Mouse (Mus musculus) lung, embryonic 15.5 days (tissue): ENCODE data around the gene Dusp1. TPM values are rescaled to one million over a fixed set of nuclear protein-coding genes. Genes with fewer than 3 reads are reported as not detected.
A peak's percentile ranks its signal among the peaks of the same experiment; 100 is the strongest.

Source experiments
- ATAC-seq: fragments of 200-750 bp; cut with Nextera tagmentation; 2 replicates; pipeline ENCODE4 v1.8.0; 2017; ENCODE audit warnings: moderate number of reproducible peaks, borderline replicate concordance; ENCODE audit not compliant: low FRiP score, low TSS enrichment; ENCODE audit errors: extremely low read depth
- H3K27ac ChIP-seq: fragments of 300-500 bp; sonication (generic); 2 replicates; pipeline ENCODE4 v1.5.1; 2015; ENCODE audit warnings: moderate library complexity, mild to moderate bottlenecking, inconsistent platforms
- H3K27me3 ChIP-seq: fragments of 300-500 bp; sonication (generic); 2 replicates; pipeline ENCODE4 v1.6.1; 2015; ENCODE audit warnings: inconsistent platforms
- H3K36me3 ChIP-seq: fragments of 300-500 bp; sonication (generic); 2 replicates; pipeline ENCODE4 v1.6.1; 2015; ENCODE audit warnings: inconsistent platforms
- H3K4me1 ChIP-seq: fragments of 300-500 bp; sonication (generic); 2 replicates; pipeline ENCODE4 v1.6.1; 2015; ENCODE audit warnings: inconsistent platforms
- H3K4me2 ChIP-seq: fragments of 300-500 bp; sonication (generic); 2 replicates; pipeline ENCODE4 v1.6.1; 2015; ENCODE audit warnings: inconsistent platforms, mild to moderate bottlenecking, moderate library complexity
- H3K4me3 ChIP-seq: fragments of 300-500 bp; sonication (generic); 2 replicates; pipeline ENCODE4 v1.5.1; 2015; ENCODE audit warnings: mild to moderate bottlenecking, inconsistent platforms
- H3K9ac ChIP-seq: fragments of 300-500 bp; sonication (generic); 2 replicates; pipeline ENCODE4 v1.6.1; 2015; ENCODE audit warnings: inconsistent platforms
- H3K9me3 ChIP-seq: fragments of 300-500 bp; sonication (generic); 2 replicates; pipeline ENCODE4 v1.6.1; 2016; ENCODE audit warnings: inconsistent platforms
- WGBS: fragments of 180-500 bp; shearing (Covaris S2); methylation state at CpG from one replicate; pipeline ENCODE4 v1.1.7; 2015; 5-methylcytosine and 5-hydroxymethylcytosine counted together
- polyA plus RNA-seq: library from polyadenylated mRNA; unstranded; fragments of >200 nt; fragmentation: Nextera tagmentation; extraction: Ambion mirVana; gene quantifications from 2 replicates; pipeline ENCODE4 v1.2.1, GENCODE M21; 2015

Dusp1 gene
- polyA plus RNA-seq, result 23.1 and 25.9 TPM in 2 replicates

GRCm38 (mm10) chr17:26561651-26562181, at the start of gene Dusp1:
Dusp1 (minus strand) TSS chr17:26562128.
- 2% methylated on average over 25 of the region's 25 CpGs for WGBS
- Histone ChIP-seq H3K27ac (peak within 1 kb of the TSS; percentile 69), H3K27me3 (no peaks in the 10 kb centered on the region), H3K36me3 (peaks cover 7% of the 10 kb centered on the region; the same call in 1 of the 2 replicates), H3K9ac (peak within 1 kb of the TSS; percentile 57), H3K4me2 (peak within 1 kb of the TSS; percentile 61), H3K9me3 (no peaks in the 10 kb centered on the region), H3K4me1 (peaks cover 28% of the 10 kb centered on the region), H3K4me3 (peak within 1 kb of the TSS; percentile 71)
- ATAC-seq, result peak; percentile 76

GRCm38 (mm10) chr17:26611328-26611727, 49.4 kb upstream of the Dusp1 start:
- WGBS, result 42% methylated on average over 7 of the region's 7 CpGs
- ATAC-seq, result no peak
- Histone ChIP-seq H3K4me1 (peaks cover 14% of the 10 kb centered on the region; the same call in 1 of the 2 replicates), H3K27ac (peak overlapping the region; percentile 59), H3K9ac (no peak overlapping the region), H3K4me2 (no peak overlapping the region), H3K4me3 (no peak overlapping the region), H3K27me3 (no peaks in the 10 kb centered on the region), H3K9me3 (no peaks in the 10 kb centered on the region), H3K36me3 (peaks cover 9% of the 10 kb centered on the region)

- H3K4me2 ChIP-seq, result no peak overlapping the region
- 76% methylated on average over 8 of the region's 8 CpGs for WGBS
- no peak overlapping the region for H3K4me3 ChIP-seq
- H3K9me3 ChIP-seq, result no peaks in the 10 kb centered on the region
- H3K27me3 ChIP-seq, result no peaks in the 10 kb centered on the region
- peaks cover 14% of the 10 kb centered on the region; the same call in 1 of the 2 replicates for H3K4me1 ChIP-seq
- no peak overlapping the region for H3K27ac ChIP-seq
- no peak overlapping the region for H3K9ac ChIP-seq
- ATAC-seq, result no peak
- peaks cover 8% of the 10 kb centered on the region; the same call in 1 of the 2 replicates for H3K36me3 ChIP-seq
These were observed 47.9 kb upstream of the Dusp1 start for GRCm38 (mm10) chr17:26609820-26610219.

GRCm38 (mm10) chr17:26608877-26609276, 46.9 kb upstream of the Dusp1 start:
- H3K36me3 ChIP-seq, result peaks cover 8% of the 10 kb centered on the region; the same call in 1 of the 2 replicates
- WGBS, result 92% methylated on average over 8 of the region's 8 CpGs
- H3K4me3 ChIP-seq, result no peak overlapping the region
- H3K9ac ChIP-seq, result no peak overlapping the region
- H3K27ac ChIP-seq, result no peak overlapping the region
- H3K9me3 ChIP-seq, result no peaks in the 10 kb centered on the region
- H3K4me1 ChIP-seq, result peaks cover 14% of the 10 kb centered on the region; the same call in 1 of the 2 replicates
- no peak for ATAC-seq
- H3K4me2 ChIP-seq, result no peak overlapping the region
- H3K27me3 ChIP-seq, result no peaks in the 10 kb centered on the region

- 83% methylated on average over 3 of the region's 3 CpGs for WGBS
- Histone ChIP-seq H3K4me3 (no peak overlapping the region), H3K9me3 (no peaks in the 10 kb centered on the region), H3K27ac (no peak overlapping the region), H3K27me3 (no peaks in the 10 kb centered on the region), H3K4me2 (no peak overlapping the region), H3K9ac (no peak overlapping the region), H3K36me3 (peaks cover 8% of the 10 kb centered on the region; the same call in 1 of the 2 replicates), H3K4me1 (peaks cover 14% of the 10 kb centered on the region; the same call in 1 of the 2 replicates)
- ATAC-seq, result no peak
These were observed 46.4 kb upstream of the Dusp1 start for GRCm38 (mm10) chr17:26608348-26608747.

GRCm38 (mm10) chr17:26606516-26606915, 44.6 kb upstream of the Dusp1 start:
- peaks cover 29% of the 10 kb centered on the region for H3K4me1 ChIP-seq
- H3K4me3 ChIP-seq, result no peak overlapping the region
- H3K9me3 ChIP-seq, result no peaks in the 10 kb centered on the region
- H3K27me3 ChIP-seq, result no peaks in the 10 kb centered on the region
- peaks cover 8% of the 10 kb centered on the region; the same call in 1 of the 2 replicates for H3K36me3 ChIP-seq
- no peak for ATAC-seq
- H3K9ac ChIP-seq, result no peak overlapping the region
- no peak overlapping the region for H3K27ac ChIP-seq
- H3K4me2 ChIP-seq, result no peak overlapping the region
- 78% methylated on average over 2 of the region's 2 CpGs for WGBS

GRCm38 (mm10) chr17:26605636-26606035, 43.7 kb upstream of the Dusp1 start:
- Histone ChIP-seq H3K9me3 (no peaks in the 10 kb centered on the region), H3K27me3 (no peaks in the 10 kb centered on the region), H3K4me1 (peaks cover 29% of the 10 kb centered on the region), H3K27ac (no peak overlapping the region), H3K4me3 (no peak overlapping the region), H3K9ac (no peak overlapping the region), H3K4me2 (no peak overlapping the region), H3K36me3 (peaks cover 8% of the 10 kb centered on the region; the same call in 1 of the 2 replicates)
- 79% methylated on average over 4 of the region's 4 CpGs for WGBS
- no peak for ATAC-seq

GRCm38 (mm10) chr17:26603311-26603710, 41.4 kb upstream of the Dusp1 start:
- no peak for ATAC-seq
- Histone ChIP-seq H3K27me3 (no peaks in the 10 kb centered on the region), H3K4me3 (no peak overlapping the region), H3K27ac (no peak overlapping the region), H3K9me3 (no peaks in the 10 kb centered on the region), H3K36me3 (0 out of 2 replicates have a peak, but pooled peaks cover 4% of the 10 kb centered on the region), H3K9ac (no peak overlapping the region), H3K4me2 (no peak overlapping the region), H3K4me1 (peaks cover 26% of the 10 kb centered on the region)
- 89% methylated on average over 8 of the region's 8 CpGs for WGBS

GRCm38 (mm10) chr17:26602371-26602885, 40.5 kb upstream of the Dusp1 start:
- Histone ChIP-seq H3K36me3 (0 out of 2 replicates have a peak, but pooled peaks cover 4% of the 10 kb centered on the region), H3K9ac (no peak overlapping the region), H3K4me3 (no peak overlapping the region), H3K9me3 (no peaks in the 10 kb centered on the region), H3K27me3 (no peaks in the 10 kb centered on the region), H3K4me2 (no peak overlapping the region), H3K4me1 (peaks cover 26% of the 10 kb centered on the region), H3K27ac (peak overlapping the region; percentile 63)
- 58% methylated on average over 12 of the region's 12 CpGs for WGBS
- no peak for ATAC-seq

GRCm38 (mm10) chr17:26601926-26602325, 40.0 kb upstream of the Dusp1 start:
- H3K27me3 ChIP-seq, result no peaks in the 10 kb centered on the region
- no peak for ATAC-seq
- no peak overlapping the region for H3K9ac ChIP-seq
- H3K4me3 ChIP-seq, result no peak overlapping the region
- WGBS, result 49% methylated on average over 6 of the region's 6 CpGs
- H3K36me3 ChIP-seq, result 0 out of 2 replicates have a peak, but pooled peaks cover 4% of the 10 kb centered on the region
- 0 out of 2 replicates have a peak overlapping the region, but pooled peaks have one; percentile 8 for H3K27ac ChIP-seq
- no peaks in the 10 kb centered on the region for H3K9me3 ChIP-seq
- peaks cover 28% of the 10 kb centered on the region for H3K4me1 ChIP-seq
- H3K4me2 ChIP-seq, result no peak overlapping the region

GRCm38 (mm10) chr17:26601514-26601913, 39.6 kb upstream of the Dusp1 start:
- Histone ChIP-seq H3K4me2 (no peak overlapping the region), H3K4me1 (peaks cover 33% of the 10 kb centered on the region), H3K9ac (no peak overlapping the region), H3K36me3 (0 out of 2 replicates have a peak, but pooled peaks cover 4% of the 10 kb centered on the region), H3K27ac (peak overlapping the region; percentile 8; the same call in 1 of the 2 replicates), H3K9me3 (no peaks in the 10 kb centered on the region), H3K27me3 (no peaks in the 10 kb centered on the region), H3K4me3 (no peak overlapping the region)
- ATAC-seq, result no peak
- 54% methylated on average over 6 of the region's 6 CpGs for WGBS

GRCm38 (mm10) chr17:26600913-26601447, 39.1 kb upstream of the Dusp1 start:
- no peak for ATAC-seq
- peaks cover 38% of the 10 kb centered on the region for H3K4me1 ChIP-seq

More at GRCm38 (mm10) chr17:26600913-26601447, 39.1 kb upstream of the Dusp1 start:
- 0 out of 2 replicates have a peak, but pooled peaks cover 4% of the 10 kb centered on the region for H3K36me3 ChIP-seq
- no peak overlapping the region for H3K9ac ChIP-seq
- no peaks in the 10 kb centered on the region for H3K27me3 ChIP-seq
- 49% methylated on average over 17 of the region's 17 CpGs for WGBS
- 0 out of 2 replicates have a peak overlapping the region, but pooled peaks have one; percentile 8 for H3K27ac ChIP-seq
- H3K4me2 ChIP-seq, result no peak overlapping the region
- no peak overlapping the region for H3K4me3 ChIP-seq
- H3K9me3 ChIP-seq, result no peaks in the 10 kb centered on the region
